Mouse (Mus musculus) E14TG2a.4 (cell line): ENCODE measurements at regions not wholly inside any gene's neighbourhood (a gene's known extent, or its start where the extent isn't known, plus 50 kb on each side); places are given as distances from the start of the nearest gene placed in this dataset.

Experiments
- CTCF ChIP-seq: conservative IDR thresholded peaks from 2 replicates; pipeline ENCODE4 v1.5.1; 2014; ENCODE audit warnings: low read length
- NANOG ChIP-seq: IDR thresholded peaks from 2 replicates; pipeline ENCODE4 v1.6.1; 2014; ENCODE audit warnings: borderline replicate concordance, low read length, mixed read lengths
- POU5F1 ChIP-seq: IDR thresholded peaks from 2 replicates; pipeline ENCODE4 v1.6.1; 2014; ENCODE audit warnings: low read length, borderline replicate concordance

DNA sequence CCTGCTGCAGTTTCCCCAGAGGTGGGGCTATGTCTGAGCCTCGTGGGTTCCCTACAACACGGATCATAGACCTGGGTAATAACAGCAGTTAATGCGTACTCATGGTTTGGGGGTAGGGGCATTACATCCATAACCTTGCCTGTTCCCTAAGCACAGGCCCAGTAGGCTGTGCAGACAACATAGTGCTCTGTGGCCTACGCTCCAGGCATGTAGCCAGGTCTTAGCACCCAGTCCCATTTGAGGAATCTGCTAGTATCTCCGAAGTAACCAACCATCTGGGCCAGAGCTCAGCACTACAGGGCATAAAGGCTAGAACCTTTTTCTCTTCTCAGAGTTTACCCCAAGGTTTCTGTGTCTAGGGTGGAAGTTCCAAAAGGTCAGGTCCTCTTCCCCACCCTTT is 111.4 kb upstream of the Gli2 start:
- TF ChIP-seq CTCF: no peak
- no peak for TF ChIP-seq POU5F1
- TF ChIP-seq NANOG: no peak
